Mouse (Mus musculus): ENCODE data around the gene Pnma3. TPM values are rescaled to one million over a fixed set of nuclear protein-coding genes. Genes with fewer than 3 reads are reported as not detected.
"Not testable (repeated sequence)": the region's sequence is repeated elsewhere in the genome, so short reads cannot be mapped to it uniquely, and the experiment has no call there.

Pnma3 gene
- polyA plus RNA-seq, 1 experiment from 2014 or later, result 0.12 TPM

- not testable (repeated sequence) for H3K27ac ChIP-seq (ENCODE audit: low read depth, low read length); H3K27me3 ChIP-seq (ENCODE audit: control insufficient read depth, insufficient read depth, low read length); H3K4me3 ChIP-seq (ENCODE audit: low read length); H3K9me3 ChIP-seq (ENCODE audit: control insufficient read depth, low read length); H3K4me1 ChIP-seq (ENCODE audit: control insufficient read depth, insufficient read depth, low read length); H3K9ac ChIP-seq (ENCODE audit: low read depth, low read length); H3K4me2 ChIP-seq (replicated peaks; ENCODE audit: low read depth, low read length); ATAC-seq (ENCODE audit: low FRiP score, low TSS enrichment); H3K36me3 ChIP-seq (ENCODE audit: control insufficient read depth, insufficient read depth, low read length)
- WGBS, result no CpG with 5 or more reads among the region's 5 CpGs
Measured at GRCm38 (mm10) chrX:73066765-73067312, 2.3 kb downstream of the Pnma3 start.

GRCm38 (mm10) chrX:73082267-73083055 lies 17.9 kb downstream of the Pnma3 start, which contains the start of gene Xlr4a:
Gene Xlr4a (minus strand): TSS chrX:73082478.
- not testable (repeated sequence) for H3K36me3 ChIP-seq (ENCODE audit: control insufficient read depth, insufficient read depth, low read length); ATAC-seq (ENCODE audit: low FRiP score, low TSS enrichment); H3K9ac ChIP-seq (ENCODE audit: low read depth, low read length); H3K4me2 ChIP-seq (replicated peaks; ENCODE audit: low read depth, low read length); H3K4me1 ChIP-seq (ENCODE audit: control insufficient read depth, insufficient read depth, low read length); H3K27me3 ChIP-seq (ENCODE audit: control insufficient read depth, insufficient read depth, low read length); H3K4me3 ChIP-seq (ENCODE audit: low read length); H3K27ac ChIP-seq (ENCODE audit: low read depth, low read length); H3K9me3 ChIP-seq (ENCODE audit: control insufficient read depth, low read length)
- 85% methylated on average over 17 of the region's 19 CpGs for WGBS

GRCm38 (mm10) chrX:73096941-73097508 lies 32.4 kb downstream of the Pnma3 start, which contains the start of gene Xlr3a:
Gene Xlr3a (minus strand): TSS chrX:73097095.
- not testable (repeated sequence) for H3K4me1 ChIP-seq (ENCODE audit: control insufficient read depth, insufficient read depth, low read length)
- 81% methylated on average over 11 of the region's 13 CpGs for WGBS

GRCm38 (mm10) chrX:73116747-73117146 lies 52.2 kb downstream of the Pnma3 start, which contains the start of gene Gm14685:
Gene Gm14685 (plus strand): TSS chrX:73117047.
- not testable (repeated sequence) for H3K36me3 ChIP-seq (ENCODE audit: control insufficient read depth, insufficient read depth, low read length); H3K27me3 ChIP-seq (ENCODE audit: control insufficient read depth, insufficient read depth, low read length); H3K4me2 ChIP-seq (replicated peaks; ENCODE audit: low read depth, low read length); H3K4me3 ChIP-seq (ENCODE audit: low read length); H3K9me3 ChIP-seq (ENCODE audit: control insufficient read depth, low read length); H3K27ac ChIP-seq (ENCODE audit: low read depth, low read length); H3K9ac ChIP-seq (ENCODE audit: low read depth, low read length); ATAC-seq (ENCODE audit: low FRiP score, low TSS enrichment); H3K4me1 ChIP-seq (ENCODE audit: control insufficient read depth, insufficient read depth, low read length)
- no CpG with 5 or more reads among the region's 7 CpGs for WGBS

More at GRCm38 (mm10) chrX:73096941-73097508, 32.4 kb downstream of the Pnma3 start, which contains the start of gene Xlr3a:
- not testable (repeated sequence) for H3K36me3 ChIP-seq (ENCODE audit: control insufficient read depth, insufficient read depth, low read length); H3K9ac ChIP-seq (ENCODE audit: low read depth, low read length); H3K27me3 ChIP-seq (ENCODE audit: control insufficient read depth, insufficient read depth, low read length); H3K27ac ChIP-seq (ENCODE audit: low read depth, low read length); H3K4me3 ChIP-seq (ENCODE audit: low read length); H3K4me2 ChIP-seq (replicated peaks; ENCODE audit: low read depth, low read length); ATAC-seq (ENCODE audit: low FRiP score, low TSS enrichment); H3K9me3 ChIP-seq (ENCODE audit: control insufficient read depth, low read length)

Other genes starting within 250 kb of the Pnma3 start
- 0.06 TPM in 1 of 2 replicates, not detected in the other for gene Gabrq, start 239.6 kb upstream of the Pnma3 start, polyA plus RNA-seq (2014; fragmentation: Nextera tagmentation; extraction: Ambion mirVana)
- 112 and 143 TPM in 2 replicates for gene Cetn2, start 146.4 kb upstream of the Pnma3 start, polyA plus RNA-seq (2014; fragmentation: Nextera tagmentation; extraction: Ambion mirVana)
- 25.4 and 29.5 TPM in 2 replicates for gene Nsdhl, start 146.2 kb upstream of the Pnma3 start, polyA plus RNA-seq (2014; fragmentation: Nextera tagmentation; extraction: Ambion mirVana)
- 3.0 and 4.9 TPM in 2 replicates for gene Zfp185, start 77.4 kb upstream of the Pnma3 start, polyA plus RNA-seq (2014; fragmentation: Nextera tagmentation; extraction: Ambion mirVana)
- gene Pnma5, start 27.7 kb upstream of the Pnma3 start, polyA plus RNA-seq (2014; fragmentation: Nextera tagmentation; extraction: Ambion mirVana), result not detected in 2 replicates
- 0.46 TPM in 1 of 2 replicates, not detected in the other for gene Xlr4a, start 17.7 kb downstream of the Pnma3 start, polyA plus RNA-seq (2014; fragmentation: Nextera tagmentation; extraction: Ambion mirVana)
- 0.51 and 1.4 TPM in 2 replicates for gene Xlr3a, start 32.3 kb downstream of the Pnma3 start, polyA plus RNA-seq (2014; fragmentation: Nextera tagmentation; extraction: Ambion mirVana)
- gene Gm14685, start 52.3 kb downstream of the Pnma3 start, polyA plus RNA-seq (2014; fragmentation: Nextera tagmentation; extraction: Ambion mirVana), result not detected in 2 replicates
- not detected in 2 replicates for gene Xlr5b, start 84.0 kb downstream of the Pnma3 start, polyA plus RNA-seq (2014; fragmentation: Nextera tagmentation; extraction: Ambion mirVana)
- gene DXBay18, start 84.7 kb downstream of the Pnma3 start, polyA plus RNA-seq (2014; fragmentation: Nextera tagmentation; extraction: Ambion mirVana), result not detected in 2 replicates
- not detected in 2 replicates for gene Spin2d, start 112.2 kb downstream of the Pnma3 start, polyA plus RNA-seq (2014; fragmentation: Nextera tagmentation; extraction: Ambion mirVana)
- gene Xlr3b, start 127.4 kb downstream of the Pnma3 start, polyA plus RNA-seq (2014; fragmentation: Nextera tagmentation; extraction: Ambion mirVana), result 6.0 and 8.6 TPM in 2 replicates
- 0.50 TPM in 1 of 2 replicates, not detected in the other for gene Xlr4b, start 149.5 kb downstream of the Pnma3 start, polyA plus RNA-seq (2014; fragmentation: Nextera tagmentation; extraction: Ambion mirVana)
- 9.1 and 9.9 TPM in 2 replicates for gene F8a, start 163.5 kb downstream of the Pnma3 start, polyA plus RNA-seq (2014; fragmentation: Nextera tagmentation; extraction: Ambion mirVana)
- gene Xlr4c, start 178.3 kb downstream of the Pnma3 start, polyA plus RNA-seq (2014; fragmentation: Nextera tagmentation; extraction: Ambion mirVana), result not detected in 2 replicates
- gene Xlr3c, start 200.6 kb downstream of the Pnma3 start, polyA plus RNA-seq (2014; fragmentation: Nextera tagmentation; extraction: Ambion mirVana), result not detected in 2 replicates
- gene Xlr5a, start 228.2 kb downstream of the Pnma3 start, polyA plus RNA-seq (2014; fragmentation: Nextera tagmentation; extraction: Ambion mirVana), result 0.31 TPM in 1 of 2 replicates, not detected in the other
- gene Xlr5c, start 228.2 kb downstream of the Pnma3 start, polyA plus RNA-seq (2014; fragmentation: Nextera tagmentation; extraction: Ambion mirVana), result not detected in 2 replicates